Mouse (Mus musculus) hindbrain, embryonic 14.5 days (tissue): ENCODE measurements around the gene Dnah2. TPM values are rescaled to one million over a fixed set of nuclear protein-coding genes. Genes with fewer than 3 reads are reported as not detected.

Experiments
- ATAC-seq: fragments of 200-750 bp; cut with Nextera tagmentation; 2 replicates; pipeline ENCODE4 v1.8.0; 2017; ENCODE audit warnings: moderate number of reproducible peaks, mild to moderate bottlenecking, moderate TSS enrichment, moderate library complexity; ENCODE audit not compliant: low FRiP score
- DNase-seq: peaks from one replicate; pipeline ENCODE4 v3.0.0-alpha.2; 2015; ENCODE audit warnings: low spot score
- H3K27ac ChIP-seq: fragments of 300-500 bp; sonication (generic); 2 replicates; pipeline ENCODE4 v1.5.1; 2014; ENCODE audit warnings: mild to moderate bottlenecking, moderate library complexity
- H3K27me3 ChIP-seq: fragments of 300-500 bp; sonication (generic); 2 replicates; pipeline ENCODE4 v1.6.1; 2014; ENCODE audit warnings: mild to moderate bottlenecking, low read length, mixed read lengths; ENCODE audit not compliant: control insufficient read depth, insufficient read depth
- H3K36me3 ChIP-seq: fragments of 300-500 bp; sonication (generic); replicated peaks from 2 replicates; pipeline ENCODE4 v1.6.1; 2014; ENCODE audit not compliant: control insufficient read depth, insufficient read depth
- H3K4me1 ChIP-seq: fragments of 300-500 bp; sonication (generic); replicated peaks from 2 replicates; pipeline ENCODE4 v1.6.1; 2014; ENCODE audit warnings: antibody characterized with exemption, low read length, mixed read lengths; ENCODE audit not compliant: control insufficient read depth, insufficient read depth
- H3K4me2 ChIP-seq: fragments of 300-500 bp; sonication (generic); replicated peaks from 2 replicates; pipeline ENCODE4 v1.6.1; 2014; ENCODE audit warnings: mild to moderate bottlenecking, moderate library complexity
- H3K4me3 ChIP-seq: fragments of 300-500 bp; sonication (generic); replicated peaks from 2 replicates; pipeline ENCODE4 v1.5.1; 2014; ENCODE audit warnings: mild to moderate bottlenecking, low read length
- H3K9ac ChIP-seq: fragments of 300-500 bp; sonication (generic); 2 replicates; pipeline ENCODE4 v1.6.1; 2014
- H3K9me3 ChIP-seq: fragments of 300-500 bp; sonication (generic); 2 replicates; pipeline ENCODE4 v1.6.1; 2016; ENCODE audit warnings: low read length; ENCODE audit not compliant: control insufficient read depth
- WGBS: fragments of 180-500 bp; shearing (Covaris S2); extraction: QIAGEN DNeasy Blood & Tissue Kit; methylation state at CpG from one replicate; pipeline ENCODE4 v1.1.7; 2014; 5-methylcytosine and 5-hydroxymethylcytosine counted together
- polyA plus RNA-seq: library from polyadenylated mRNA; unstranded; fragments of >200 nt; fragmentation: Nextera tagmentation; extraction: Ambion mirVana; gene quantifications from 2 replicates; pipeline ENCODE4 v1.2.1, GENCODE M21; 2014

Gene Dnah2
- 4.8 and 4.9 TPM in 2 replicates for polyA plus RNA-seq

- Histone ChIP-seq H3K9ac (peak within 1 kb of the TSS; percentile 17; the same call in 1 of the 2 replicates), H3K27me3 (no peaks in the 10 kb centered on the region), H3K9me3 (no peaks in the 10 kb centered on the region), H3K4me3 (no peak within 1 kb of the TSS), H3K27ac (peak within 1 kb of the TSS; percentile 93), H3K4me2 (peak within 1 kb of the TSS; percentile 86), H3K36me3 (no peaks in the 10 kb centered on the region; the same call in 1 of the 2 replicates), H3K4me1 (peaks cover 58% of the 10 kb centered on the region)
- ATAC-seq, result no peak
- no peak for DNase-seq
- 38% methylated on average over 12 of the region's 12 CpGs for WGBS
Observed at GRCm38 (mm10) chr11:69549060-69549656, at the start of gene Dnah2. Gene Dnah2, minus strand, starts transcription at chr11:69549110.

GRCm38 (mm10) chr11:69594853-69595252 is 45.9 kb upstream of the Dnah2 start:
- no peak overlapping the region for H3K4me3 ChIP-seq
- ATAC-seq, result no peak
- no peaks in the 10 kb centered on the region for H3K9me3 ChIP-seq
- WGBS, result 98% methylated on average over 6 of the region's 6 CpGs
- H3K9ac ChIP-seq, result no peak overlapping the region
- H3K4me1 ChIP-seq, result no peaks in the 10 kb centered on the region
- DNase-seq, result no peak
- H3K27me3 ChIP-seq, result no peaks in the 10 kb centered on the region
- H3K27ac ChIP-seq, result no peak overlapping the region
- H3K4me2 ChIP-seq, result no peak overlapping the region
- H3K36me3 ChIP-seq, result peaks cover 33% of the 10 kb centered on the region

GRCm38 (mm10) chr11:69592799-69593198 is 43.9 kb upstream of the Dnah2 start:
- no peaks in the 10 kb centered on the region for H3K9me3 ChIP-seq
- no peak overlapping the region for H3K4me2 ChIP-seq
- 90% methylated on average over 4 of the region's 4 CpGs for WGBS
- no peak overlapping the region for H3K4me3 ChIP-seq
- no peak overlapping the region for H3K9ac ChIP-seq
- no peak for DNase-seq
- no peak for ATAC-seq
- H3K27ac ChIP-seq, result no peak overlapping the region
- no peaks in the 10 kb centered on the region for H3K27me3 ChIP-seq
- no peaks in the 10 kb centered on the region for H3K4me1 ChIP-seq
- peaks cover 54% of the 10 kb centered on the region for H3K36me3 ChIP-seq

GRCm38 (mm10) chr11:69591899-69592637 is 43.2 kb upstream of the Dnah2 start:
- peak; percentile 79; the same call in 1 of the 2 replicates for ATAC-seq
- peak overlapping the region; percentile 44; the same call in 1 of the 2 replicates for H3K27ac ChIP-seq
- H3K4me2 ChIP-seq, result no peak overlapping the region
- H3K36me3 ChIP-seq, result peaks cover 61% of the 10 kb centered on the region
- H3K27me3 ChIP-seq, result no peaks in the 10 kb centered on the region
- H3K4me3 ChIP-seq, result no peak overlapping the region
- no peak for DNase-seq
- no peak overlapping the region for H3K9ac ChIP-seq
- H3K4me1 ChIP-seq, result no peaks in the 10 kb centered on the region
- no peaks in the 10 kb centered on the region for H3K9me3 ChIP-seq
- WGBS, result 80% methylated on average over 7 of the region's 7 CpGs

- no peak overlapping the region for H3K4me3 ChIP-seq
- WGBS, result 87% methylated on average over 3 of the region's 3 CpGs
- no peak overlapping the region for H3K27ac ChIP-seq
- H3K4me2 ChIP-seq, result no peak overlapping the region
- no peaks in the 10 kb centered on the region for H3K4me1 ChIP-seq
- no peaks in the 10 kb centered on the region for H3K27me3 ChIP-seq
- no peak overlapping the region for H3K9ac ChIP-seq
- no peak for DNase-seq
- no peak for ATAC-seq
- H3K36me3 ChIP-seq, result peaks cover 61% of the 10 kb centered on the region
- H3K9me3 ChIP-seq, result no peaks in the 10 kb centered on the region
Observed at GRCm38 (mm10) chr11:69591424-69591823, 42.5 kb upstream of the Dnah2 start.

GRCm38 (mm10) chr11:69590622-69591021 is 41.7 kb upstream of the Dnah2 start:
- Histone ChIP-seq H3K27ac (no peak overlapping the region), H3K9ac (no peak overlapping the region), H3K4me1 (no peaks in the 10 kb centered on the region), H3K4me3 (no peak overlapping the region), H3K9me3 (no peaks in the 10 kb centered on the region), H3K36me3 (peaks cover 58% of the 10 kb centered on the region), H3K4me2 (no peak overlapping the region), H3K27me3 (no peaks in the 10 kb centered on the region)
- DNase-seq (no peak), ATAC-seq (no peak)
- 93% methylated on average over 8 of the region's 8 CpGs for WGBS

GRCm38 (mm10) chr11:69589207-69589834 is 40.4 kb upstream of the Dnah2 start:
- DNase-seq, result no peak
- no peaks in the 10 kb centered on the region for H3K27me3 ChIP-seq
- H3K4me1 ChIP-seq, result no peaks in the 10 kb centered on the region
- 95% methylated on average over 22 of the region's 22 CpGs for WGBS
- H3K4me2 ChIP-seq, result no peak overlapping the region
- no peak for ATAC-seq
- no peaks in the 10 kb centered on the region for H3K9me3 ChIP-seq
- H3K36me3 ChIP-seq, result peaks cover 54% of the 10 kb centered on the region
- no peak overlapping the region for H3K27ac ChIP-seq
- H3K4me3 ChIP-seq, result no peak overlapping the region
- no peak overlapping the region for H3K9ac ChIP-seq

- DNase-seq, result no peak
- H3K27me3 ChIP-seq, result no peaks in the 10 kb centered on the region
- H3K4me1 ChIP-seq, result peaks cover 9% of the 10 kb centered on the region
- no peak overlapping the region for H3K27ac ChIP-seq
- no peak overlapping the region for H3K4me2 ChIP-seq
- H3K4me3 ChIP-seq, result no peak overlapping the region
- no peaks in the 10 kb centered on the region for H3K9me3 ChIP-seq
- no peak overlapping the region for H3K9ac ChIP-seq
- no peak for ATAC-seq
- H3K36me3 ChIP-seq, result peaks cover 42% of the 10 kb centered on the region
- 81% methylated on average over 7 of the region's 7 CpGs for WGBS
Observed at GRCm38 (mm10) chr11:69585718-69586325, 36.9 kb upstream of the Dnah2 start.

GRCm38 (mm10) chr11:69584937-69585336 is 36.0 kb upstream of the Dnah2 start:
- no peaks in the 10 kb centered on the region for H3K9me3 ChIP-seq
- no peak overlapping the region for H3K4me2 ChIP-seq
- DNase-seq, result no peak
- no peak overlapping the region for H3K27ac ChIP-seq
- H3K36me3 ChIP-seq, result peaks cover 33% of the 10 kb centered on the region
- H3K27me3 ChIP-seq, result no peaks in the 10 kb centered on the region
- no peak overlapping the region for H3K9ac ChIP-seq
- H3K4me3 ChIP-seq, result no peak overlapping the region
- no peak for ATAC-seq
- H3K4me1 ChIP-seq, result peaks cover 9% of the 10 kb centered on the region
- 96% methylated on average over 13 of the region's 13 CpGs for WGBS
